Mouse (Mus musculus): ENCODE measurements at regions not wholly inside any gene's neighbourhood (a gene's known extent, or its start where the extent isn't known, plus 50 kb on each side); places are given as distances from the start of the nearest gene placed in this dataset.

DNA sequence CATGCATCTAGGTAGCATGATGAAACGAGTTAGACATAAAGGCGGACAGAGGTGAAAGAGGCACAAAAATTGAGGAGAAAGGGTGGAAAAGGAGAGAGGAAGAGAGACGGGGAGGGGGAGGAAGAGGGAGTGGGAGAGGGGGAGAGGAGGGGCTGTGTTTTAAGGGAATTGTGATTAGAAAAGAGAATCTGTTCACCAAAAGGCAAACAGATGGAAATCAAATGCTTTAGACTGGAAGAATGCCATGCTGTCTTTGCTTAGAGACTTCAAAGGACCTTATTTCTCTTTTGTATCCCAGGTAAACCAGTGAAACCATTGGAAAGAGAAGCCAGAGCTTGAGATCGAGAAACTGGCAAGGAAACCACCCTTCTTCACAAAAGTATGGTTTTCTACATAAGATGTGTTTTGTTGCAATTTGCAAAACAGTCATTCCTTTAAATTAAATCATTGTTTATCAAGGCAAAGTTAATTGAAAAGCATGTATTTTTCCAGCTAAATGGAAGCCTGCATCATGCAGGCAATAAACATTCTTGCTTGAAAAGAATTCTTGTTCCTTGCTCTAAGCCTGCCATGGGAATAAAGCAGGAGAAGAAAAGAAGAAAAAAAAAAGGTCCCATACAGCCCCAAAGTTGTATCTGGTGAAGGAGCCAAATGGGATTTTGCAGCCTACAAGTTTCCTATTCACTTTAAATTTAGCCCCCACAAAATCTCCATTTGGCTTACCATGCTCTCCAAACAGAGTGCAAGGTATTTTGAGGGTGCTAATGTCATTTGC, 65.2 kb upstream of the Gmnc start:
- Histone ChIP-seq H3K4me1 (ENCODE audit: control insufficient read depth, insufficient read depth, low read length) (no peaks in the 10 kb centered on the region), H3K36me3 (ENCODE audit: control insufficient read depth, insufficient read depth, low read length) (no peaks in the 10 kb centered on the region), H3K27ac (ENCODE audit: low read depth, low read length) (no peak overlapping the region), H3K27me3 (ENCODE audit: control insufficient read depth, insufficient read depth, low read length) (no peaks in the 10 kb centered on the region), H3K4me2 (ENCODE audit: low read depth, low read length) (no peak overlapping the region), H3K9me3 (ENCODE audit: control insufficient read depth, low read length) (no peaks in the 10 kb centered on the region), H3K9ac (replicated peaks; ENCODE audit: low read depth, low read length) (no peak overlapping the region), H3K4me3 (ENCODE audit: low read depth, low read length) (no peak overlapping the region)
- WGBS, result 55% methylated on average over 4 of the region's 4 CpGs
- ATAC-seq (ENCODE audit: low read depth), result 0 out of 2 replicates have a peak, but pooled peaks have one; percentile 17

DNA sequence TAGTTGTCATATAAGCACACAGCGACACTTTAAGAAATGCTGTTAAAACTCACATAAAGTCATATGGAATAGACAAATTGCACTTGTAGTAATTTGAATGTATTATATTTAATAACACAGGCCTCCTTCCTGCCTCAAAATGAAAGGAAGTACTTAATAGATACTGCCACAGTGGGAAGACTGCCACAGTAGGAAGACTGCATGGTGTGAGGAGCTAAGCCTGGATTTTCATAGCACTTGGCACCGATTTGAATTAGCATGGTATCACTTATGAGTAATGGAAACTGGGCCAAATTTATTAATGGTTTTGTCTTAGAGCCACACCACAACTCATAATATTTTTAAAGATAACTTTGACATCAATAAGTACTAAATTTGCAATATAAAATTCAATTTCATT, 53.0 kb upstream of the Gmnc start:
- H3K9me3 ChIP-seq (ENCODE audit: control insufficient read depth, low read length), result no peaks in the 10 kb centered on the region
- no peak overlapping the region for H3K27ac ChIP-seq (ENCODE audit: low read depth, low read length)
- H3K27me3 ChIP-seq (ENCODE audit: control insufficient read depth, insufficient read depth, low read length), result no peaks in the 10 kb centered on the region
- 79% methylated on average over 2 of the region's 2 CpGs for WGBS
- ATAC-seq (ENCODE audit: low read depth), result no peak
- H3K9ac ChIP-seq (replicated peaks; ENCODE audit: low read depth, low read length), result no peak overlapping the region
- H3K36me3 ChIP-seq (ENCODE audit: control insufficient read depth, insufficient read depth, low read length), result no peaks in the 10 kb centered on the region
- no peak overlapping the region for H3K4me3 ChIP-seq (ENCODE audit: low read depth, low read length)
- no peaks in the 10 kb centered on the region for H3K4me1 ChIP-seq (ENCODE audit: control insufficient read depth, insufficient read depth, low read length)
- no peak overlapping the region for H3K4me2 ChIP-seq (ENCODE audit: low read depth, low read length)
